Mouse (Mus musculus): Measurements from ENCODE around the gene Lix1l.

DNA sequence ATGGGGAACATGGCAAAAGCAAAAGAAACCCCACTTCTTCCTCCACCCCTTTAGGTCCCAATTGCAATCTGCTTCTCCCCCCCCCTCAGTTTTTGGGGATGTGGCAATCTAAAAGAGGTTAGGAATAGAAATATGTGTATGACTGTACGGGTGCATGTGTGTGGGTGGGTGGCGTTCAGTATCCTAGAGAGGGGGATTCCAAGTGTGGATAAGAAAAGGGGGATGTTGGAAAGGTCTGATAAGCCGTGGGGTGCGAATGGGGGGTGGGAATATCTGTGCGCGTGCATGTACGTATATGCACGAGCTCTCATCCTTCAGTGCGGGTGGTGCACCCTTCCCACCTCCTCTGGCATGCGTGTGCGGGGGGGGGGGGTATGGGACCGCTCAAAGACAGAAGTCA, 4.1 kb upstream of the Lix1l start:
- TF ChIP-seq CHD2 (IDR thresholded peaks at IDR 0.05; ENCODE audit: low read depth, low read length) (no peak), MAFK (IDR thresholded peaks at IDR 0.05; ENCODE audit: insufficient read depth, low read depth, low read length) (no peak)

Measured in ES-E14 (cell line).